Mouse (Mus musculus): ENCODE results near the gene Parva.

Parva gene

GRCm38 (mm10) chr7:112426811-112427210 lies 494 bp upstream of the Parva start:
- DNase-seq, result no peak

- DNase-seq, result peak; percentile 79
These were observed 842 bp downstream of the Parva start for GRCm38 (mm10) chr7:112428158-112428535.

DNA sequence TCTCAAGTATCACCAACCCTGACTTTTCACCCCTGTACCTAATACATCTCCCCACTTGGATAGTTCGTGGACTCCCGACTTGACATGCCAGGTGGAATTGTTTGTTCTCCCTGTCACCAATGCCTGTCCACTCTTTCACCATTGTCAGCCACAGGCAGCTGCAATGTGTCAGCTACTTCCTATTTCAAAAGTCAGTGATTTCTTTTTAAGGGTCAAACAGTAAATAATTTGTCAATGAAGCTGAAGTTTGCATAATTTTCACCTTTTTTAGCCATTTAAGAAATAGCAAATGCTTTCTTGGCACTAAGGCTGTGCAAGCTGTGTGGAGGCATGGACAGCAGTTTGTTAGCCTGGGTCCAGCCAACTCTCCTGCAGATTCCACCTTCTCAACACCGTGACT lies 12.5 kb downstream of the Parva start:
- no peak for DNase-seq

DNA sequence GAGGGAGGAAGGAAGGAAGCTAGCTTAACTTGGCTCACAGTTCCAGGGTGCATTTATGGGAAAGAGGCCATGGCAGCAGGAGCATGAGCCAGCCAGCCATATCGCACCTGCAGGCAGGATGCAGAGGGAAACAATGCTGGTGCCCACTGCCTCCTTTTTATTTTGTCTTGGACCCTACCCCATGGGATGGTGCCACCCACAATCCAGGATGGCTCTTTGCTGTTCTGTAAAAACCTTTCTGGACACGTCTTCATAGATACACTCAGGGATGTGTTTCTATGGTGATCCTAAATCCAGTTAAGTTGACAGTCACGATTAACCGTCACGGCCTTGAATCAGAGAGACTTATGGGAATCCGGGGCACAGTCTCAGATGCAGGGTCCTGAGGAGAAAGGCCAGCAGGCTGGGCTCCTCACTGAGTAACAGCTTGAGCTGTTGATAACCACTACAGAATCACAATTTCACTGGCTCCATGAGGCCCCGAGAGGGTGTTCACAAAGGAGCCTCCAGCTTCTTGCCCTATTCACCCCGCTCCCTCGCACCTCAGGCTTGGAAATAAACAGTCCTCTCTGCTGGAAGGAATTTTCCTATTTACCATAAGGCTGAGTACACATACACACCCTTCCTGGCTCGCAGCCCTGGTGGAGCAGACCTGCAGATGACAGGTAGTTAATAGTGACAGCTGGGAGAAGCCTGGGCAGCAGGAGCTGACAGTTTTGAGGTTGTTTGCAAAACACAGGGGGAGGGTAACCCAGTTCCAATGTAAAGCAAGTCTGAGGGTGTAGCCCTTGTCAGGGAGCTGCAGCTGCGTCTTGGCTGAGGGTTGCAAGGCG lies 17.1 kb downstream of the Parva start:
- DNase-seq, result peak; percentile 88

- no peak for DNase-seq
These were observed 17.7 kb downstream of the Parva start for GRCm38 (mm10) chr7:112444985-112445367.

- DNase-seq, result no peak
These were observed 19.2 kb downstream of the Parva start for GRCm38 (mm10) chr7:112446498-112446897.

GRCm38 (mm10) chr7:112449954-112450700 lies 22.8 kb downstream of the Parva start:
- no peak for DNase-seq

DNA sequence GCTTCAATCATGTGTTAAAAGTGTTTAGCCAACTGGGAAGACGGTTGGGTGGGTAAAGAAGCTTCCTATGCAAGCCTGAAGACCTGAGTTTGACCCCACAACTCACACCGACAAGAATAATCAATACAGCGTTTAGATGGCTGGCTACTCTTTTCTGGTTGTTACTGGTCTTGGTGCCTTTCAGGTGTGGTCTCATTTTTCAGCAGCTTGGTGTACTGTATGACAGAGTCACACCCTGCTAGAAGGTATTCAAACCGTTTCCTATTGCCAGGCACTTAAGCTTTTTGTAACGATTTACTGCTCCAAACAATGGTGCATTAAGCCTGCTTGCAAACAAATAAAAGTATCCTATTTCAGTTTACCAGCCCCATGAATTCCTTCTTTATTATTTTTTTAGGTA lies 25.2 kb downstream of the Parva start:
- DNase-seq, result no peak

DNA sequence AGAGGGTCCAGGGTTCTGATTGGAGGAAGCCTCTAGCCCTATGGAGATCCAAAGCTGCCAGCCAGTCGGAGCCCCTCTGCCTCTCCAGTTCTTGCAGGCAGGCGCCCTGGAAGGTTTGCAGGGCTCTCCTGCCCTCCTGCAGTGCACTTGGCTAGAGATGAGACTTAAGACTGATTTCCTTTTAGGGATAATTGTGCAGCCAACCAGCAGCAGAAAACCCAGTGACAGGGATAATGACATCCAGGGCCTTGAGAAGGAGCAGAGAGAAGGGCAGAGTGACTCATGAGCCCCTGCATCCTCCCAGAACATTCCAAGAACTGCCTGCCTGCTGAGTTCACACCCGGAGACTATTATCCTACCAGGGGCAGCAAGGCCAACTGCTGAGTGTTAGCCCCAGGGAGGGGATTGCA lies 26.5 kb downstream of the Parva start:
- no peak for DNase-seq

DNA sequence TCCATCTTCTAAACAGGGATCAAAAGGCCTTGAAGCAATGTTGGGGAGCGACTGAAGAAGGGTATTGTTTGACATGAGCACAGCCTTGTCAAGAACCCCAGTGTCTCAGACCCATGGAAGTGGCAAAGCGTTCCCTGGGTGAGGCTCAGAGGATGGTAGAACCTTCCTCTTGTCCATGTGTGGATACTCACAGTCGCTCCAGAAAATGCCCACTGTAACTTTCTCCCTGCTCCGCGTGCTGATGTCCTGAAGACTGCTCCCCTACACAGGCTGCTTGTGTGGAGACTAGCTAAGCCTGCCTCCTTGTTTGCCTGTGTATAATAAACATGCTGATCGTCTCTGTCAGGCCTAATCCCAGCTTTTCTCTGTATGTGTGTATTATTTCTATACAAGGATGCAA lies 27.1 kb downstream of the Parva start:
- DNase-seq, result no peak

DNA sequence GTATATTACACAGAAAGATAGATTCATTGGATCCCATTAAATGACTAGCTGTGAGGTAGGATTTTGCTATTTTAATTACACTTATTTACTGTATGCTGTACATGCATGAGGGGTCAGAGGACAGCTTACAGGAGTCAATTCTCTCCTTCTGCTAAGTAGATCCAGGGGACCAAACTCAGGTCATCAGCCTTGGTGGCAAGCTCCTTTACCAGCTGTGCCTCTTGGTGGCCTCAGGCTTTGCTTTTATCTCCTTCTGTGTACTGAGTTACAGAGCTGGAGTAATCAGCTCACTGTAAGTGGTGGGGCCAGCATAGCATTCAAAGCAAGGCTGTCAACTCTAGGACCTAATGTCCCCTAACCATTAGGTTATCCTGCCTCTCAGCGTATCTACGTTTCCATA lies 27.6 kb downstream of the Parva start:
- no peak for DNase-seq

- DNase-seq, result no peak
These were observed 28.3 kb downstream of the Parva start for GRCm38 (mm10) chr7:112455566-112456110.

GRCm38 (mm10) chr7:112457373-112457772 lies 30.1 kb downstream of the Parva start:
- DNase-seq, result no peak

GRCm38 (mm10) chr7:112457920-112458319 lies 30.6 kb downstream of the Parva start:
- no peak for DNase-seq

GRCm38 (mm10) chr7:112458440-112458839 lies 31.1 kb downstream of the Parva start:
- DNase-seq, result peak; percentile 79

DNA sequence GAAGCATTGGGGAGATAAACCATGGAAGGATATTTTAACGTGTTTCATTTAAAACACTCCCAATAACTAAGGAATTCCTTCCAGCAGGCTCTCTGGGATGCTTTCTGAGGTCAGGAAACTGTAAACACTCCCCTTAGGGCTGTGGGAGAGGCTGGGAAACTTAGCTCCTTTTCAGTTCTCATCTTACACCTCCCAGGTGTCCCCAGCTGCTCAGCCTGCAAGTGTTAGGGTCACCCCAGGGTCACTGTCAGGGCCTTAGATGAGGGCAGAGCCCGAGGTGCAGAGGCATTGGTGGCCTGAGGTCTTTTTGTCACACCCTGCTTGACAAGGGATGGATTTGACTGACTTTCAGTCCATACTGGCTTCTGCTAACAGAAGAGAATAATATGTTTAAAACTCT lies 35.8 kb downstream of the Parva start:
- no peak for DNase-seq

DNA sequence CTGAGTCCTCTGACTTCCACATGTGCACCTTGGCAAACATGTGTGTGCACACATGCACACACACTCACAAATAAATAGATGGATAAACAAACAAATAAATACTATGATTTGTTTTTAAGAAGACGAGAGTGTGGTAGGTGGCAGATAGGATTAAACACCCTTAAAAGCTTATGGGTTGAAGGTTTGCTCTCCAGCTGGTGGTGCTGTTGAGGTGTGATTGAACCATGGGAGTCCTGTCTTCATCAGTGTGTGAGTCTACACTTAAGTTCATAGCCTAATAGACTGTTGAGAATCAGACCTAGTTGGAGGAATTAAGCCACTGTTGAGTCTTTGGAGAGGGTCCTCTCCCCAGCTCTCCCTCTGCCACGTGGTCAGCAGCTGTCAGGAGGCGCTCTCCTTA lies 38.6 kb downstream of the Parva start:
- DNase-seq, result no peak

GRCm38 (mm10) chr7:112466786-112467185 lies 39.5 kb downstream of the Parva start:
- no peak for DNase-seq

DNA sequence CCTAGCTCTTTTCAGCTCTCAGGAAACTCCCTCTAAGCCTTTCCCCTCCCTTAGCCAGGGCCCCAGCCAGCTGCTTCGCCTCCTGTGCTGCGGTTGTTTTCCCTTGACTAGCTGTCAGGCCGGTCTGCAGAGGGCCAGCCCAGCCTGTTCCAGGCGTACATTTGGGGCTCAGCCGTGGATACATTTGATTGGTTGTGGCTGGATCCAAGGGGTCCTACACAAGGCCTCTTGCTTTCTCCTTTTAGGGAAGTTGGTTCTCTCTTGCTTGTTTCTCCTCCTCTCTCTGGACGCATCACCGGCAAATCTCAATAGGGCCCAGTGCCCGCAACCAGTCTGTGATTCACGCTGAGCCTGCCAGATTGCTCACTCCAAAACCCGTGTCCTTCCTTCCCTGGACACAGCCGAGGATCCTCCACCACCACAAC lies 40.4 kb downstream of the Parva start:
- peak; percentile 48 for DNase-seq

GRCm38 (mm10) chr7:112469817-112470216 lies 42.5 kb downstream of the Parva start:
- DNase-seq, result peak; percentile 69

GRCm38 (mm10) chr7:112471316-112471715 lies 44.0 kb downstream of the Parva start:
- no peak for DNase-seq

DNA sequence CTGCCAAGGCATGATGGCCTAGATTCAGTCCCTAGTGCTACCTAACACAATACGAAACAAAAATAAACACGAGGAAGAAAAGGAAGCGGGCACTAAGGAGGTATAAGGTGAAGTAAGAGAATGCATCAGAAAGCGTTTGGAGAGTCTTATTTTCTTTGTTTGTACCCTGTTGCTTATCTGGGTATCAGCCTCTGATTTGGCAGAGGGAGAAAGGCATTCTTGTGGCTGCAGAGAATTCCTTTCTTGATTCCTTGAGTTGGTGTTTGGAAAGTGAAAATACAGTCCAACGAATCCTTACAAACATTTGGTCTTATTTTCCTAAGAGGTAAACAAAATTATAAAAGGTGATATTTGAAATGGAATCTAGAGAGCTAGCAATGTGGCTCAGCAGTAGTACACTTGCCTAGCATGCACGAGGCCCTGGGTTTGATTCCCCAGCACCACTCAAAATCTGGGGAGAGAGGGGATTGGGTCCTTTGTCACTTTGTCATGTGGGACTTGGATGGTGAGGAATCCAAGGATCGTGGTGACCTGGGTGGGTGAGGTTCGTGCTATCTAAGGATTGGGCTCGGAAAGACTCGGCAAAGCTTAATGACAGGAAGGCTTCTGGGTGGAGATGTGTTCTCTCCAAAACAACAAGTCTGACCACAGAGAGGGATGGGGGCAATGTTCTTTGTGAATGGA lies 44.9 kb downstream of the Parva start:
- no peak for DNase-seq

DNA sequence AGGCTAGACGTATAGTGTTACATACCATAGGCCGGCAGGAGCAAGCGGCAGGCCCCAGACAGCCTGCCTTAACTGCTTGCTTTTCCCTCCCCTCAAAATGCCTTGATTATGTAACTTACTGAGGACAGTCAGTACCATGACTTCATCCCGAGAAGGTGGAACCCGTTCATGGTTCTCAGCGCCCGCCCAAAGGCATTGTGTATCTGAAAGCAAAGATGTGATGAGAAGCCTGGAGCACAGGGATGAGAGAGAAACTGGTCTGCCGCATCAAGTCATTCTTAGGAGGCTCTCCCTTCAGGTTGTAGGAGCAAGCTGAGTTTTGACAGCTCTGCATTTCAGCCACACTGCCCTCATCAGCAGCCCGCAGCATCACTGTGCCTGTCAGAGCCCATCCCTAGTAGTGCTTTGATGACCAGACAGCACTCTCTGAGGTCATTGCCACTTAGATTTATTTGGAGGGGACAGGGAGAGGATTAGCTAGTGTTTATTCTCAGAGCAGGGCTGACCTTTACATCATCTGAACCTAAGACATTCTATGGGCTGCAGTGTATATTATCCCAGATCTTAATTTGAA lies 45.5 kb downstream of the Parva start:
- no peak for DNase-seq
